Mouse (Mus musculus) adrenal gland, postnatal 4 days (tissue): ENCODE results near the gene Twf2. TPM values are rescaled to one million over a fixed set of nuclear protein-coding genes. Genes with fewer than 3 reads are reported as not detected.

ENCODE experiments used
- DNase-seq, 2 experiments: peaks; one replicate each; pipeline ENCODE4 v3.0.0; 2021 to 2022; ENCODE audit warnings: low spot score in 2 of 2, mixed read lengths in 2 of 2
- total RNA-seq, 2 experiments: library from RNA; stranded (reverse); gene quantifications; 2 replicates each; pipeline ENCODE4 v1.2.3; 2021

Twf2 gene
- total RNA-seq, 2 experiments from 2014 or later: 62.5 to 63.9 TPM

- DNase-seq: no peak
These were observed 32.4 kb downstream of the Twf2 start for GRCm38 (mm10) chr9:106235194-106235830.

- no peak for DNase-seq
These were observed 33.4 kb downstream of the Twf2 start for GRCm38 (mm10) chr9:106236156-106236817.

GRCm38 (mm10) chr9:106236818-106237211 is 33.9 kb downstream of the Twf2 start:
- DNase-seq: no peak

GRCm38 (mm10) chr9:106237401-106237800 is 34.5 kb downstream of the Twf2 start:
- DNase-seq: no peak

- no peak for DNase-seq
These were observed 35.0 kb downstream of the Twf2 start for GRCm38 (mm10) chr9:106237878-106238277.

GRCm38 (mm10) chr9:106241541-106242164 is 38.7 kb downstream of the Twf2 start:
- no peak for DNase-seq

- no peak for DNase-seq
These were observed 40.0 kb downstream of the Twf2 start for GRCm38 (mm10) chr9:106242813-106243488.

- no peak for DNase-seq
These were observed 46.6 kb downstream of the Twf2 start for GRCm38 (mm10) chr9:106249550-106249949.

GRCm38 (mm10) chr9:106250245-106250644 is 47.3 kb downstream of the Twf2 start:
- DNase-seq: no peak

- no peak for DNase-seq
These were observed 48.2 kb downstream of the Twf2 start for GRCm38 (mm10) chr9:106251066-106251465.

GRCm38 (mm10) chr9:106254001-106254400 is 51.1 kb downstream of the Twf2 start:
- DNase-seq: no peak

GRCm38 (mm10) chr9:106258412-106258811 is 55.5 kb downstream of the Twf2 start:
- DNase-seq: no peak

- DNase-seq: no peak
These were observed 56.1 kb downstream of the Twf2 start for GRCm38 (mm10) chr9:106258990-106259389.

GRCm38 (mm10) chr9:106261058-106261457 is 58.1 kb downstream of the Twf2 start:
- no peak for DNase-seq

GRCm38 (mm10) chr9:106261491-106261890 is 58.6 kb downstream of the Twf2 start:
- DNase-seq: no peak

GRCm38 (mm10) chr9:106262075-106262474 is 59.2 kb downstream of the Twf2 start:
- DNase-seq: no peak

GRCm38 (mm10) chr9:106263381-106263924 is 60.5 kb downstream of the Twf2 start:
- no peak for DNase-seq
